Mouse (Mus musculus): ENCODE measurements around the gene Tec.

Tec gene

GRCm38 (mm10) chr5:72854141-72854990 is 13.9 kb downstream of the Tec start:
- in situ Hi-C loops (cut with MboI; ENCODE audit: low sequenced_read_pairs) = no loop called here

- in situ Hi-C loops (cut with MboI; ENCODE audit: low sequenced_read_pairs) = no loop called here
These were observed 14.9 kb downstream of the Tec start for GRCm38 (mm10) chr5:72853365-72853764.

GRCm38 (mm10) chr5:72852301-72852995 is 15.8 kb downstream of the Tec start:
- in situ Hi-C loops (cut with MboI; ENCODE audit: low sequenced_read_pairs) = no loop called here

- in situ Hi-C loops (cut with MboI; ENCODE audit: low sequenced_read_pairs) = no loop called here
These were observed 16.6 kb downstream of the Tec start for GRCm38 (mm10) chr5:72851674-72852098.

- in situ Hi-C loops (cut with MboI; ENCODE audit: low sequenced_read_pairs) = no loop called here
These were observed 17.2 kb downstream of the Tec start for GRCm38 (mm10) chr5:72850926-72851673.

GRCm38 (mm10) chr5:72848889-72849435 is 19.3 kb downstream of the Tec start:
- in situ Hi-C loops (cut with MboI; ENCODE audit: low sequenced_read_pairs) = no loop called here

GRCm38 (mm10) chr5:72846712-72847111 is 21.6 kb downstream of the Tec start:
- in situ Hi-C loops (cut with MboI; ENCODE audit: low sequenced_read_pairs) = no loop called here

GRCm38 (mm10) chr5:72845928-72846630 is 22.2 kb downstream of the Tec start:
- in situ Hi-C loops (cut with MboI; ENCODE audit: low sequenced_read_pairs) = no loop called here

- in situ Hi-C loops (cut with MboI; ENCODE audit: low sequenced_read_pairs) = no loop called here
These were observed 23.3 kb downstream of the Tec start for GRCm38 (mm10) chr5:72844776-72845495.

- in situ Hi-C loops (cut with MboI; ENCODE audit: low sequenced_read_pairs) = no loop called here
These were observed 24.0 kb downstream of the Tec start for GRCm38 (mm10) chr5:72844294-72844693.

GRCm38 (mm10) chr5:72839655-72840054 is 28.6 kb downstream of the Tec start:
- in situ Hi-C loops (cut with MboI; ENCODE audit: low sequenced_read_pairs) = no loop called here

GRCm38 (mm10) chr5:72838976-72839375 is 29.3 kb downstream of the Tec start:
- in situ Hi-C loops (cut with MboI; ENCODE audit: low sequenced_read_pairs) = no loop called here

GRCm38 (mm10) chr5:72835656-72836055 is 32.6 kb downstream of the Tec start:
- in situ Hi-C loops (cut with MboI; ENCODE audit: low sequenced_read_pairs) = no loop called here

GRCm38 (mm10) chr5:72832904-72833765 is 35.1 kb downstream of the Tec start:
- in situ Hi-C loops (cut with MboI; ENCODE audit: low sequenced_read_pairs) = no loop called here

- in situ Hi-C loops (cut with MboI; ENCODE audit: low sequenced_read_pairs) = no loop called here
These were observed 36.1 kb downstream of the Tec start for GRCm38 (mm10) chr5:72832191-72832590.

- in situ Hi-C loops (cut with MboI; ENCODE audit: low sequenced_read_pairs) = no loop called here
These were observed 37.2 kb downstream of the Tec start for GRCm38 (mm10) chr5:72830988-72831610.

- in situ Hi-C loops (cut with MboI; ENCODE audit: low sequenced_read_pairs) = no loop called here
These were observed 38.7 kb downstream of the Tec start for GRCm38 (mm10) chr5:72829506-72830067.

GRCm38 (mm10) chr5:72828401-72828800 is 39.9 kb downstream of the Tec start:
- in situ Hi-C loops (cut with MboI; ENCODE audit: low sequenced_read_pairs) = no loop called here

Data from CH12F3 (cell line).